Mouse (Mus musculus) ES-Bruce4 (cell line): ENCODE measurements around the gene Rras.

Source experiments
- EP300 ChIP-seq: IDR thresholded peaks from 2 replicates; pipeline ENCODE4 v1.6.1; 2011; ENCODE audit warnings: low read depth, low read length; ENCODE audit not compliant: insufficient read depth
- POLR2A ChIP-seq: IDR thresholded peaks from one replicate; pipeline ENCODE4 v1.8.1; 2011; ENCODE audit warnings: low read length; ENCODE audit not compliant: insufficient read depth

DNA sequence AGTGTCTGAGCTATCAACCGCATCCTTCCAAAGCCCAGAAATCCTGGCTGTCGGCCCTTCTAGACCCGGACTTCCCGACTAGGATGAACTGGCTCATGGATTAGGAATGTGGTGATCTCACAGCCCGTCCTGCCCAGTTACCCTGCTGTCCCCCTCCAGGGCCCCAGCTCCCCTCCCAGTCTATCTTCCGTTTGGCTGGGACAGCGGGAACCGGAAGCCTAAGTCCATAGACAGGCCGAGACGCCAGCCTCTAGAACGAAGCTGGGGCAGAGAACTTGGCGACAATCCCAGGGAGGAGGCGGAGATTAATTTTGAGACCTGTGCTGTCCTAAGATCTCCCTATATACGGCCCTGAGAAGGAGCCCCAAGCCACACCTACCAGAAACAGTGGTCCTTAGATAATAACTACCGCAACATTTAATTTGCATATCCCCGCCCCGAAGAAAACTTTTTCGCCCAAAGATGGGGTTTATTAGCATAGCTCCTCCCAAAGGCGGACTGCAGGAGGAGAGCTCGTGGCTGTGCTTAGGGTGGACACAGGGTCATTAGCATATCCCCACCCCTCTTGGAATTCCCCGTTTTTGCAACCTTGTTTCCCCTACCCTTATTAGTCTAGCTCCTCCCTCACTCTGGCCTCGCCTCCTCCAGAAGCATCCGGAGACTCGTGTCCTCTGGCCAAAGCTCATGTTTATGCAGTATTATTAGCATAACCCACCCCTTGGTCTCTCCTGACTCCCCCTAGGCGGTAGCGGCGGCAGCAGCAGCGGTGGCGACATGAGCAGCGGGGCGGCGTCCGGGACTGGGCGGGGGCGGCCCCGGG lies at the start of gene Rras:
- TF ChIP-seq EP300 (no peak), POLR2A (no peak)
